Mouse (Mus musculus) gonadal fat pad, adult 2 months (tissue): Measurements from ENCODE around the gene Tmem206. TPM values are rescaled to one million over a fixed set of nuclear protein-coding genes. Genes with fewer than 3 reads are reported as not detected.

Source experiments
- DNase-seq: peaks from one replicate; pipeline ENCODE4 v3.0.0-alpha.2; 2012; ENCODE audit warnings: low read depth
- polyA plus RNA-seq: library from polyadenylated mRNA; depleted of rRNA; stranded (reverse); fragments of >200 nt; gene quantifications from 2 replicates; pipeline ENCODE4 v1.2.3, GENCODE M21; 2012

The Tmem206 gene
- polyA plus RNA-seq, 1 experiment: 8.1 TPM

GRCm38 (mm10) chr1:191307766-191308455 lies 17.8 kb upstream of the Tmem206 start:
- no peak for DNase-seq

- no peak for DNase-seq
These were observed 14.3 kb upstream of the Tmem206 start for GRCm38 (mm10) chr1:191311296-191311898.

- DNase-seq: no peak
These were observed 13.2 kb upstream of the Tmem206 start for GRCm38 (mm10) chr1:191312513-191312941.

GRCm38 (mm10) chr1:191313158-191313557 lies 12.6 kb upstream of the Tmem206 start:
- DNase-seq: no peak

- DNase-seq: no peak
These were observed 11.8 kb upstream of the Tmem206 start for GRCm38 (mm10) chr1:191313926-191314325.

- no peak for DNase-seq
These were observed 8.9 kb upstream of the Tmem206 start for GRCm38 (mm10) chr1:191316818-191317217.

- no peak for DNase-seq
These were observed 8.0 kb upstream of the Tmem206 start, which contains the start of gene Nenf for GRCm38 (mm10) chr1:191317591-191318196. TSS of gene Nenf (minus strand) at chr1:191318194.

- no peak for DNase-seq
These were observed 7.0 kb upstream of the Tmem206 start for GRCm38 (mm10) chr1:191318686-191319085.

- DNase-seq: no peak
These were observed 2.3 kb upstream of the Tmem206 start for GRCm38 (mm10) chr1:191323381-191323780.

GRCm38 (mm10) chr1:191324733-191325590 lies 750 bp upstream of the Tmem206 start:
- DNase-seq: no peak

GRCm38 (mm10) chr1:191326233-191326882 lies 646 bp downstream of the Tmem206 start:
- no peak for DNase-seq

GRCm38 (mm10) chr1:191327258-191327657 lies 1.5 kb downstream of the Tmem206 start:
- DNase-seq: no peak

- no peak for DNase-seq
These were observed 2.3 kb downstream of the Tmem206 start for GRCm38 (mm10) chr1:191328019-191328441.

GRCm38 (mm10) chr1:191330356-191330755 lies 4.6 kb downstream of the Tmem206 start:
- no peak for DNase-seq

- DNase-seq: no peak
These were observed 8.8 kb downstream of the Tmem206 start for GRCm38 (mm10) chr1:191334500-191334899.

GRCm38 (mm10) chr1:191339876-191340275 lies 14.2 kb downstream of the Tmem206 start:
- DNase-seq: peak; percentile 68

GRCm38 (mm10) chr1:191340530-191340929 lies 14.8 kb downstream of the Tmem206 start:
- no peak for DNase-seq

GRCm38 (mm10) chr1:191347602-191348001 lies 21.9 kb downstream of the Tmem206 start:
- no peak for DNase-seq

GRCm38 (mm10) chr1:191348592-191348991 lies 22.9 kb downstream of the Tmem206 start:
- DNase-seq: no peak

GRCm38 (mm10) chr1:191348996-191349395 lies 23.3 kb downstream of the Tmem206 start:
- DNase-seq: no peak

GRCm38 (mm10) chr1:191349486-191350037 lies 23.9 kb downstream of the Tmem206 start:
- no peak for DNase-seq
